Mouse (Mus musculus): ENCODE results near the gene Pla2g4e.
A peak's percentile ranks its signal among the peaks of the same experiment; 100 is the strongest.

Pla2g4e gene

DNA sequence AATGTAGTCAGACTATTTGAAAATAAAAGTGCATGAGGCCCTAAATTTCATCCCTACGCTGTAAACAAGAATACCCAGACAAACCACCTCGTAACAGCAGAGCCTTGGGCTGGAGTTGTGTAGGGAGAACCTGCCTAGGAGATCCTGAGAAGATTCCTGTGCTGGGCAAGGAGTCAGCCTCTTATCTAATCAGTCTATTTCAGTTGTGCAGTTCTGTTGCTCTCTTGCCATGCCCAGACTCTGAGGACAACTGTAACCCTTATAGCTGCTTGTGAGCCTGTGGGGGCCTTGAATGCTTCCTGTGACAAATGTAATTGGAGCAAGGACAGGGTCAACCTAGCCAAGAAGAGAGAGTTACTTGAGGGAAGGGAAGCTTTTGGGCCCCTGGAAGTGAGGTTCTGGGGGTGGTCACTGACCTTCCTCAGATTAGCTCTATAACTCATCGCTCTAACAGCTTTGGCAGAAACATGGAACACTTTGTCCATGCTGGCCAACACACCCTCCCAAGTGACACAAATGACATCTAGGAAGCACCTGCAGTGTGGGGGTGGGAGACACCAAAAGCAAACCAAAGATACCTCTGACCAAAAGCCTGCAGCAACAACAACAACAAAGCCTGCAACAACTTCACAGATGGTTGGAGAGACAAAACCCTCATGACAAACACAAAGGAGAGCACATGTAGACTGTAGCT lies 9.0 kb downstream of the Pla2g4e start:
- DNase-seq (ENCODE audit: low spot score), result no peak

DNA sequence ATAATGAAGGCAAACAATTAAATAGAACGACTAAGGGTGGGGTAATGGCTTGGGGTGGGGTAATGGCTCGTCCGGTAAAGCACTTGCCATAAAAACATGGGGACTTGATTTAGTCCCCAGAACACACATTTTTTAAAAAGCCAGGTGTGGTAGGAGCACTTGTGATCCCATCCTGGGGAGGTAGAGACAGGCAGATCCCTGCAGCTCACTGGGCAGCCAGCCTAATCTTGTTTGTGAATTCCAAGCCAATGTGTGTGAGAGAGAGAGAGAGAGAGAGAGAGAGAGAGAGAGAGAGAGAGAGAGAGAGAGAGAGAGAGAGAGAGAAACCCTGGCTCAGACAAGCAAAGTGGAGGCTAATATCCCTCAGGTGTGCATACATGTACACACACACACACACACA lies 9.8 kb downstream of the Pla2g4e start:
- DNase-seq (ENCODE audit: low spot score), result no peak

DNA sequence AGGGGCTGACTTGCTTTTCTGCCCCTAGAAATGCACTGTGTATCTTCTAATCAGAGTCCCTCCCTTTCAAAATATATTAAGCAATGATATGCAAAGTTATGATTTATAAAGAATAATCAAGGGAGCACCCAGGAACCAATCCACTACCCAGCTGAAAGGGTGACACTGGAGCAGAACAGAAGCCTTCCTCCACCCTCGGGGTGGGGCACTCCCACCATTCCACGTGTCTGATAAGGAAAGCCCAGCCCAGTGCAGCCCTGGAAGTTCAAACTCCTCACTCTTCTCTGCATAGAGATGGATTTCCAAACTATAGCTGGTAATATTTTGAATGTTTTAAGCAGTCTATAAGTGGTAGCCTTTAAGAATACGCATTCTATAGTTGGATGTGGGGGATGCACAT lies 13.5 kb downstream of the Pla2g4e start:
- DNase-seq (ENCODE audit: low spot score), result no peak

DNA sequence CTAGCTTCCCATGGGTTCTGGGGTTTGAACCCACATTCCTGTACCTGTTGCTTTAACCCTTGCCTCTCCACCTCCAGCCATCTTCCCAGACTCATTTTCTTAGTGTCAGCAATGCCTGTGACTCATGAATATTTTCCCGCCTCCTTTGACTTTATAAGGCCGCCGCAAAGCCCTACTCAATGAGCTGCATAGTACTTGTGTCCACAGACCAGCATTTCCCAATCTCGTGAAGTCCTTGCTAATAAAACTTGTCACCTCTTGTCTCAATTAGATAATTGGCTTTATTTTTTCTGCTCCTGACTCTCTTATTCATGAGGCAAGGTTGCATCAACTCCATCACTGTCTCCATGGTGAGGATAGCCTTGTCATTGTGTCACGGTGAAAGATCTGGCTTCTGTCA lies 30.5 kb downstream of the Pla2g4e start:
- no peak for DNase-seq (ENCODE audit: low spot score)

DNA sequence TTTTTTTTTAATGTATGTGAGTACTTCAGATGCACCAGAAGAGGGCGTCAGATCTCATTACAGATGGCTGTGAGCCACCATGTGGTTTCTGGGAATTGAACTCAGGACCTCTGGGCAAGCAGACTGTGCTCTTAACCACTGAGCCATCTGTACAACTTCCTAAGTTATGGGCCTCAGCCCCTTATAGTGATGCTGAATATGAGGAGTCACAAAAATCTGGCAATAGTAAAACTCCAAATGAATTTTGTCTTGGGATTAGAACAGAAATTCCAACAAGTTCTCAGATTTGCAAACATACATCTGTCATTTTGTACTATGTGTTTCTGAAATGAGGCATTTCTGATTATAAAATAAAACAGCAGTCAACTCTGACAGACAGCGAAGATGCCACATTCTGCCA lies 33.7 kb downstream of the Pla2g4e start:
- no peak for DNase-seq (ENCODE audit: low spot score)

DNA sequence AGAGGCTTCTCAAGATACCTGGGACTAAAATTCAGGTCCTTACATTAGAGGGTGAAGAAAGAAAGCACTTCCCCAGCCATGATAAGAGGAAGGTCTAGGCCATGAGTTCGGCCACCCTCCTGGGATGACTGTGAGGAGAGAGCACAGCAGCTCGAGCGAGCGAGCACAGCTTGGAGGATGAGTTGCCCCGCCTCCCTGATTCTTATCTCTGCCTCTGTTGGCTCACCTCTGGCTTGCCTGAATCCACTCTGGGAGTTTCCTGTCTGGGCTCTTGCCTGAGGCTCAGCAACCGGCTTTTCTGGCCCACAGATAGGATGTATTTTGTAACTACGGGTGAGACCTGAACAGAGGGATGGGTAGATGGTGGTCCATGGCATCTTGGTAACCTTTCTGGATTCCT lies 37.2 kb downstream of the Pla2g4e start:
- no peak for DNase-seq (ENCODE audit: low spot score)

DNA sequence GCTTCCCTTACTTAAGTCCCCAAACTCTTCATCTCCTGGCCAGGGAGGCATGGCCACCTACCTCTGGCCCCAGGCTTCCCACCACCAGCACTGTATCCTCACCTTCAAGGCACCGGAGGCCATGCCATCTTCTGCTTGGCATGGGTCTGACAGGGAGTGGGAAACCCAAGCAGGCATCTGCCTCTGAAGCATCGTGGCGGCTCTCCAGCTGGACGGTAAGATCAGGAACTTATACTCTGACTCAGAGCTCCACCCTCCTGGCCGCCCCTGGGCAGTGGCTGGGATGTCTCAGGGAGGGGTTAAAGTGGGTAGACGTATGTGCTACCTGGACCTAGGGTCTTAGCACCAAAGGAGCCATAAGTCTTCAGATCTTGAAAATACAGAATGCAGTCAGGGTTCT lies 38.1 kb downstream of the Pla2g4e start:
- DNase-seq (ENCODE audit: low spot score), result no peak

DNA sequence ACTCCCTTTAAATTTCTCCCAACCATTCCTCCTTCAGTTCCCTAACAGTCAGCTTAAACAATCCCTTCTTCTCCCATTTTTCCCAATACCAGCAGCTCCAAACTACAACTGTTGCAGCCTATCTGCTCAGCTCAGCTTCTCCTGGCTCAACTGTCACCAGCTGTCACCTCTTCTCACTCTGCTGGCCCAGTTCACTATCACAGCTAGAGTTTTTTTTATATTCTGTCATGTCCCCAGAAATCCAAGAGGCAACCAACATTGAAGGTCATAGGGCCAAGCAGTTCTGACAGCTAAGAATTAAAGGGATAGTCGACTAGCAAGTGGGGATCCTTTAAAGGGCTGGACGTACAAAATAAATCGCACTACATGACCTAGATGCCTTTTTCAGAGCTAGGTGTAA lies 41.4 kb downstream of the Pla2g4e start:
- DNase-seq (ENCODE audit: low spot score), result no peak

DNA sequence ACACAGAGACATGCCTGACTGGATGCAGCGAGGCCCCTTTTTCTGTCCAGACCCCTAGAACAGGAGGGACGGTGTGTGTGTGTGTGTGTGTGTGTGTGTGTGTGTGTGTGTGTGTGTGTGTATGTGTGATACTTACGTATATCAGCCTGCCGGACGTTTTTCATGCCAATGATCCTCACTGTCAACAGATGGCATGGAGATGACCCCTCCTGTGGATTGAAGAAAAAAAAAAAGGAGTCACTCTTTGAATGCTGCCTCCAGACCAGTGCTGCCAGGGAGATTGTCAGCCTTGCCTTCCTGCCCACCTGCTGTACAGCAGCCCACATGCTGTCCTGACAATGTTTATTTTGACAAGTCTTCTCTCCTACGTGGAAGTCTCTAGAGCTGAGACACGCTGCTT lies 45.1 kb downstream of the Pla2g4e start:
- DNase-seq (ENCODE audit: low spot score), result no peak

DNA sequence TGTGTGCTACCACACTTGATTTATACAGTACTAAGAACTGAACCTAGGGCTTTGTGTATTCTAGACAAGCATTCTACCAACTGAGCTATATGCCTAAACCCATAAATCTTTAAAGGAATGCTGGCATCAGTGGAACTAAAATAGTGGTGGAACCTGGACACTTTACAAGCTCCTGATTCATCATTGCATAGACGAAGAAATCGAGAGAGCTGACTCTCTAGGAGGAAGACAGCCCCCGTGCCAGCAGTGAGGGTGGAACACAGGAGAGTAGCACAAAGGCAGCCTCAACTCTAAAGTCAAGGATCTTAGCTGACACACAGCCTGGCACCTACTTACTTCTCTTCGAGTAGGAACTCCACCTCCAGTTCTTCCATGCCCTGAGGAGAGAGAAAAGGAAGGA lies 57.0 kb downstream of the Pla2g4e start:
- DNase-seq (ENCODE audit: low spot score), result no peak

DNA sequence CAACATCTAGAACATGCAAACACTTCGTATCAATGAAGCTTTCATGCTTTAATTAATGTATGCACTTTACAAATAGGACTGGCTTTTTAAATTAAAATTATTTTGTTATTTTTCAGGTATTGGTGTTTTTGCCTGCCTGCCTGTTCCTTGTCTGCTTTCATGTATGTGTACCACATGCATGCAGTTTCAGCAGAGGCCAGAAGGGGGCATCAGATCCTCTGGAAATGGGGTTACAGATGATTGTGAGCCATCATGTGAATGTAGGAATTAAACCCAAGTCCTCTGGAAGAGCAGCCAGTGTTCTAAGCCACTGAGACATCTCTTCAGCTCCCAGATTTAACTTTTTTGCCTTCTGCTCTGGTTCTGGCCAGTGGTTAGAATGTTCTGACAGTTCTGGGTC lies 57.6 kb downstream of the Pla2g4e start:
- no peak for DNase-seq (ENCODE audit: low spot score)

DNA sequence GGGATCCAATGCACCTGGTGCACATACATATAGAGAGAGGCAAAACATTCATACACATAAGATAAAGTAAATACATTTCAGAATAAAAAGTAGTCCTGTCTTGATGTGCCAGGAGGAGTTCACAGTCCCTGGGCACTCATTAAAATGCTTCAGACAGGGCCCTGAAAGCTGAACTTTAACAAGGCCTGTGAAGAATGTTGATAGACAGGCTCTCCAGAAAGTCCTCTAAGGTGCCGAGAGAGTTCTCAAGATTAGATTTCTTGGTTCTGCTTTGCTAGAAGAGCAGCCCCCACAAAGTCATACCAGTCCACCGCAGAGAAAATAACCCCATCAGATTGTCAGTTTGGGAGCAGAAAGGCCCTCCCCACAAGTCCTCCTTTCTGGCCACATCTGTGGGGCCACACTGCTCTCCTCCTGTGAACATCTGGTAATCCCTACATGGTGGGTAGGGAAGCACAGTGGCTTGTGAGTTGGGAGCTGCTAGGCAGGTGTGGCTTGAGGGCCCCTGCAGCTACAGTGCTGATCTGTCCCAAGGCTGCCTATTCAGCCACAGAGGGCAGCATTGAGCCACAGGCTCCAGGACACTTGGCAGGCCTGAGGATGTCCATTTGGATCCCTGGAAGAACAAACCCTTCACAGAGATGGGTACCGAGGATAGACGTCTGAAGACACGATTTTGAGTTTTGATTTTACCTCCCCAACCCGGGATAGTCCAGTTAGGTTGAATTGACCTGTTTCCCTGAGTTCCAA lies 59.4 kb downstream of the Pla2g4e start:
- DNase-seq (ENCODE audit: low spot score), result no peak

DNA sequence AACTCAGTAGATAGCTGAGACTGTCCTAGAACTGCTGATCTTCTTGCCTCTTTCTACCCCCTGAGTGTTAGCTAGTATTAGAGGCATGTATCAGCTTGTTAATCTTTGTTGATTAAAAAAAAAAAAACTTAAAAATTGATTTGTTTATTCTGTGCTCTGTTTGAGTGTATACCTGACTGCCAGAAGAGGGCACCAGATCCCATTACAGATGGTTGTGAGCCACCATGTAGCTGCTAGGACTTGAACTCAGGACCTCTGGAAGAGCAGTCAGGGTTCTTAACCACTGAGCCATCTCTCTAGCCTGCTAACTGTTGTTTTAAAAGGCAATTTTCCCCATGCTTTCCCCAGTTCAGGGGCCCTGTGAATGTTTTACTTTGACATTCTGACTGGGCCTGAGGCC lies 66.2 kb downstream of the Pla2g4e start:
- no peak for DNase-seq (ENCODE audit: low spot score)

DNA sequence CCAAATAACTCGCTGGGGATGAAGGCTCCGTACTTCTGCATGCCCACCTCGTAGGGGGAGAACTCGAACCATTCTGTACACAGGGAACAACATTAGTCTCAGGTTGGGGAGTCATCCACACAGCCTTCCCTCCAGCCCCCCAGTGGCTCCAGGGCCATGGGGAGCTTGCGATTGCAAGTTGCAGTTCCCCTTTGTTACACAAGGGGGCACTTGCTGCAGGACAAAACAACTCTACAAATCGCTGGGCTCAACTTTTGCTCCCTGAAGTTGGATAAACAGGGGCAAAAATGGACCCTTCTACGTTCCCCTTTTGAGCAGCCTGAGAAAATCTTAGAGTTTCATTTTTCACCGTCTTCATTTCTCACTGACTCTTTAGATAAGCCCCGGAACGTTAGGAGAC lies 71.4 kb downstream of the Pla2g4e start:
- DNase-seq (ENCODE audit: low spot score), result peak; percentile 31

DNA sequence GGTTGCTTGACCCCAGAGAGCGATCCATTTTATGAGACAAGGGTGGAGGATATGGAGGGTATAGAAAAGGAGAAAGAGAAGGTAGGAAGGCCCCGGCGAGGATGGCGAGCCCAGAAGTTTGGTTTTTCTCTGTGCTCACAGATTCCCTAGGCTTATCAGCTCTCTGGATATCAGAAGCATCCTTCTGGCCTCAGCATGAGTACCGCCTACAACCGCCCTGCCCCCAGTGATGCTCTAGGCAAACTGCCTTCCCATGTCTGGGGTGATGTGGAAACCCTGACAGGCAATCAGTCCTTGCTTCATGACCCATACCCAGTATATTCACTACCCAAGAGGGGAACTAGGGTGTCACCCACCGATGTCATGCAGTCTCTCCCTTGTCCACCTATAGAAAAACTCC lies 73.8 kb downstream of the Pla2g4e start:
- no peak for DNase-seq (ENCODE audit: low spot score)

DNA sequence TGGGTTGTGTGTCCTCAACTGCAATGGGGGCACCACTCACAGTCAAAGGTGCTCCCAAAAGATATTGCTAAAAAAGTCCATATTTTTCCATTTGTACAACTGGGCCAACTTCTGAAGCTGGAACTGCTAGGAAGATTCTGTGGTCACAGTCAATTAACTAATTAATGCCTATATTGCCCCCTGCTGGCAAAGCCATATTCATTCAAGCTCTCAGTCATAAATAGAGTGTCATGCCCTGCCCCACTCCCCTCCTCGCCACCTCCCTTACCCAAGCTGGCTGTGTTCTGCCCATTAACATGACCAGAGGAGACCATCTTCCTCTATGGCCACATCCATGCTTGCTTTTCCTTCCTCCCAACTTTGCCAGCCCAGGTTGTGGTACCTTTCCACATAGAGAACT lies 74.4 kb downstream of the Pla2g4e start:
- no peak for DNase-seq (ENCODE audit: low spot score)

DNA sequence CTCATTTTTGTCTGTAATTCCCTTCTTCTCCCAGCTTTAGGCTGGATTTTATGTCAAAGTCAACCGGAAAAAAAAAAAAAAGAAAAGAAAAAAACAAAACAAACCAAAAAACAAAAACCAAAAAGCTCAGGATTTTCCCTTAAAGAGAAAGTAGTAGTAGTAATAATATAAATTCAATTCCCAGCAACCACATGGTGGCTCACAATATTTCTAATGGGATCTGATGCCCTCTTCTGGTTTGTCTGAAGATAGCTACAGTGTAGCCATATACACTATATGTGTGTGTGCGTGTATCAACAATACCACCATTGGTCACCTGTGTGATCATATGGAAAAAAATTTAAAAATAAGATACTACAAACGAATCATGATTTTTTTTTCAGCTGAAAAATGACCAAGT lies 75.8 kb downstream of the Pla2g4e start:
- no peak for DNase-seq (ENCODE audit: low spot score)

DNA sequence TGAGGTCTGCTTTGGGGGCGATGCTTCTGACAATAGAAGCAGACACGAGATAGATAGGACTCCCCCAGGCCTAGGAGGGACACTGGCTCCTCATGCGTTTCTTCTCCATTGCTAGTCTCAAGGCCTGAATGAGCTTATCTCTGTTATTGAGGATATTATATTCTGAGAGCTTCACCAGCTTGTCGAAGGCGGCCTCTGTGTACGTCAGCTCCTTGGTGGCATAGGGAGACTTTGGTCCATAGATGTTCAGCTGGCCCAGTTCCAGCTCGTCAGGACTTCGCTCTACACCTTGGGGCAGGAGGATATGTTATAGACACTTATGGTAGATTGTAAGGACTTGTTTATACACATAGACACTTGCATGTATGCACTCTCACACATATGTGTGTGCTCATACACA lies 77.4 kb downstream of the Pla2g4e start:
- DNase-seq (ENCODE audit: low spot score), result no peak

DNA sequence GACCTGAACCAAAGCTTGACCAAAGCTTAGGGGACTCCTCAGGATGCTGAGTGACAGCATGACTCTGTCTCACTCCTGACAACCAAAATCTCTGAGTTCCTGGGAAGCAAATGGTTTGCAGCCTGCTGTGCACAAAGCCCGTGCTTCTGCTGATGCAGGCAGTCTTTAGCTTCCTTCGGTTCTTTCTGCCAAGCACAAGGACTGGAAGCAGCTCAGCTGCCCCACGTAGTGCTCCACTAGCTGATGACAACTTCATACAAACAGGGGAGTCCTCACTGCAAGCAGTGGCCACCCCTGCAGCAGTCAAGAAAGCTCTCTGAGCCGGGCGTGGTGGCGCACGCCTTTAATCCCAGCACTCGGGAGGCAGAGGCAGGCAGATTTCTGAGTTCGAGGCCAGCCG lies 79.7 kb downstream of the Pla2g4e start:
- no peak for DNase-seq (ENCODE audit: low spot score)

DNA sequence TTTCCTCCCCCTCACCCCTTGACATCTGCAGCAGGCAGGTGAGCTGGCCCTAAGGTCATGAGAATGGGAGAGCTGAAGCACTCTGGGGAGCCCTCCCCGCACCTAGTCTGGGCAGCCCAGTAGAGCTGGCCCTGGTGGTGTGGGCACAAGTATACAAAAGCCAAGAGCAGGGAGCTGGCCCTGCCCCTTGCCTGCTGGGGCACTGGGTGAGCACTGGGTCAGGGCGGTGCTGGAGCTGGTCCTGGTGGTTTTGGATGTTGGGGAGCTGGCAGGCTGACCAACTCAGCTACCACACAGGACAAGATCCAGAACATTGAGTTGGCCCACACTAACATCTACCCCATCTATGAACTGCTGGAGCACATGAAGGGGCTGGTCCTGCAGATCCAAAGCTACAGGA lies 85.7 kb downstream of the Pla2g4e start:
- no peak for DNase-seq (ENCODE audit: low spot score)

DNA sequence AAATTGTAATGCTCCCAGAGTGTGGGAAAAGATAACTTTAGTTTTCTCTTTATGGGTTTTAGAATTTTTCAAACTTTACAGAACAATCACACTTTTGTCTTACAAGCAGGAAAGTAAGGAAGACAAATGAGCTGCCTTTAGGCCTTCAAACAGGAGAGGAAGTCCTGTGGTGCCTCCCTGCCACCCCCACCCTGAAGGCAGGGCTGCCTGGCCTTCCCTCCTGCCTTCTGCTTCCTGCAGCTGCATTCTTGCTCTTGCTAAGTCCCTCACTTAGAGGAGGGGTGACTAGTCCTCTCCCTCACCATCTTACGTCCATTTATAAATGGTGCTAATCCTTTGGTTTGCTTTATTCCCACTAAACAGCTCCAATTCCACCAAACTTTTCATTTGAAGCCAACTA lies 86.3 kb downstream of the Pla2g4e start:
- no peak for DNase-seq (ENCODE audit: low spot score)

DNA sequence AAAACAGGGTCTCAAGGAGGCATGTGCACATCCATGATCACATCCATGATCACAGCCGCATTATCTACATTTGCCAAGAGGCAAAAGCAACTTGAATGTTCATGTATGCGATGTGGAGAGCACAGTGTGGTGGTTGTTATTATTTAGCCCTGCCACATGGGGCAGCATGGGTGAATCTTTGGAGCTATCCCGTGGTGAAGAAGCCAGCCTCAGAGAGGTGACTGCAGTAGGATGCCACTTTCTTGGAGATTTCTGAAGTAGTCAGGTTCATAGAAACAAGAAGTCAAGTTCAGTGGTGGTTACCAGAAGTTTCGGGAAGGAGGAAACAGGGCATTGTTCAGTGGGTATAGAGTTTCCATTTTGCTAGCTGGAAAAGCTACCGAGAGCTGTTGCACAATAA lies 87.1 kb downstream of the Pla2g4e start:
- no peak for DNase-seq (ENCODE audit: low spot score)

DNA sequence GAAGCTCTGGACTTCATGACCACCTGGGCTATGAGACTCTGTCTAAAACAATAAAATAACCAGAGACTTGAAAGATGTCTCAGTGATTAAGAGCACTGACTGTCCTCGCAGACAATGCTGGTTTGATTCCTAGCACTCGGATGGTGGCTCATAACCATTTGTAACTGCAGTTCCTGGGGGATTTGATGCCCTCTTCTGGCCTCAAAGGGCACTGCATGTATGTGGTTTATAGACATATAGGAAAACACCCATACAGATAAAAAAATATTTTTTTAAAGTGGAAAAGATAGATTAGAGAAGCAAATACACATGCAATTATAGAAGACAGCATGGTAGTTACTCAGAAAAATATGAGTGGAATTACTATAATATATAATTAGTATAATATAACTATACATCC lies 87.5 kb downstream of the Pla2g4e start:
- DNase-seq (ENCODE audit: low spot score), result no peak

DNA sequence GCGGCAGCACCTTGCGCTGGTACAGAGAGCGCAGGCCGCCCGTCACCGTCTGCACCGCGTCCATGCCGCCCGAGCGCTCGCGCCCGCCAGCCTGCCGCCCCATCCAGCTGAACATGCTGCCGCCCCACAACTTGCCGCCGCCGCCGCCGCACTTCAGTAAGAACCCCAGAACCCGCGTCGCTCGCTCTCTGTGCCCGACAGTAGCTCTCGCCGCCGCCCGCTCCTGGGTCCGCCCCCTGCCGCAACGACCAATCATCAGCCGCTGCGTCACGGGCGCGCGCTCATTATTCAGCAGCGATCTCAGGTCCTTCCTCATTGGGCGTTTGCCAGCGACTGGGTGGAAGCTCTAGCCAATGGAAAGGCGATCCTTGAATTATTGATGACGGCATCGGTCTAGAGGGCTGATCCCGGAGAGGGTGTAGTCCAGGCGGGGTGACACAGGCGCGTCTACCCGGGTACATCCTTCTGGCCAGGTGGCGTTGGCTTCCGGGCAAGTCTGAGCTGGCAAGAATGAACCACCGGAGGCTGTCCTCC lies 90.7 kb downstream of the Pla2g4e start, which contains the start of gene Ehd4:
TSS of gene Ehd4 (minus strand) at position 246 of the 534 bp plus-strand sequence.
- peak; percentile 99 for DNase-seq (ENCODE audit: low spot score)
